Mouse (Mus musculus) bone marrow, adult 2 months (tissue): ENCODE data around the gene Spocd1. TPM values are rescaled to one million over a fixed set of nuclear protein-coding genes. Genes with fewer than 3 reads are reported as not detected.
A peak's percentile ranks its signal among the peaks of the same experiment; 100 is the strongest.

Experiments
- H3K27ac ChIP-seq: fragments of 200-500 bp; 2 replicates; pipeline ENCODE4 v1.5.1; 2012; ENCODE audit warnings: low read depth, mild to moderate bottlenecking, control low read depth, inconsistent platforms, low read length; ENCODE audit not compliant: control insufficient read depth, poor library complexity, insufficient read depth
- H3K4me1 ChIP-seq: fragments of 200-500 bp; 2 replicates; pipeline ENCODE4 v1.6.1; 2011; ENCODE audit warnings: low read length; ENCODE audit not compliant: control insufficient read depth, insufficient read depth
- H3K4me3 ChIP-seq: fragments of 200-500 bp; replicated peaks from 2 replicates; pipeline ENCODE3; 2011; ENCODE audit warnings: mild to moderate bottlenecking, low read depth, low read length, control low read depth; ENCODE audit not compliant: control insufficient read depth
- CTCF ChIP-seq: fragments of 200-500 bp; IDR thresholded peaks from 2 replicates; pipeline ENCODE4 v1.5.1; 2011; ENCODE audit warnings: low read length, control low read depth; ENCODE audit not compliant: control insufficient read depth, insufficient read depth
- POLR2A ChIP-seq: fragments of 200-500 bp; IDR thresholded peaks from 2 replicates; pipeline ENCODE4 v1.6.1; 2011; ENCODE audit warnings: low read depth, mild to moderate bottlenecking, control low read depth, low read length, borderline replicate concordance; ENCODE audit not compliant: control insufficient read depth
- WGBS: fragments of 180-500 bp; shearing (Covaris S2); methylation state at CpG from one replicate; pipeline ENCODE4 v1.1.7; 2018; 5-methylcytosine and 5-hydroxymethylcytosine counted together
- polyA plus RNA-seq: library from polyadenylated mRNA; stranded (reverse); fragments of >200 nt; gene quantifications from 2 replicates; pipeline ENCODE4 v1.2.4, GENCODE M21; 2011; ENCODE audit warnings: low replicate concordance; ENCODE audit not compliant: missing spikeins, insufficient read depth, insufficient read length

The Spocd1 gene
- polyA plus RNA-seq, 1 experiment = not detected

DNA sequence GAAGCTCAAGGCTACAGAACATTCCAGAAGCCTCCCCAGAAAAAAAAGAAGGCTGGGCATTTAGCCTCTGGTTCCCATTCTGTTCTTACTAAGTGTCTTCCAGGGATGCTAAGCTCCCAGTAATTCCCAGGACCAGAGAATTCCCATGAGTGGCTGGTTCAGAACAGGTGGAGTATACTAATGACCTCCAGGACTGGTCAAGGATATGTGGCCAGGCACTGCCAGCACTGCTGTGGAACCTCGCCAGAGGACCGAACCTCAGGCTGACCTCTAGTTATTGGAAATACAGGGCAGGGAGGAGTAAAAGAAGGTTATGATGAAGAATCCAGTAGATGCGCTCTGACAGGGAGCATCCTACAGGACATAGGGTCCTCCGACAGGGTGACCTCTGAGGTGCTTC, 26.7 kb upstream of the Spocd1 start:
- TF ChIP-seq CTCF = no peak
- no peak for TF ChIP-seq POLR2A
- 77% methylated on average over 4 of the region's 4 CpGs for WGBS
- no peaks in the 10 kb centered on the region; the same call in 1 of the 2 replicates for H3K4me1 ChIP-seq
- H3K4me3 ChIP-seq = no peak overlapping the region
- H3K27ac ChIP-seq = no peak overlapping the region

DNA sequence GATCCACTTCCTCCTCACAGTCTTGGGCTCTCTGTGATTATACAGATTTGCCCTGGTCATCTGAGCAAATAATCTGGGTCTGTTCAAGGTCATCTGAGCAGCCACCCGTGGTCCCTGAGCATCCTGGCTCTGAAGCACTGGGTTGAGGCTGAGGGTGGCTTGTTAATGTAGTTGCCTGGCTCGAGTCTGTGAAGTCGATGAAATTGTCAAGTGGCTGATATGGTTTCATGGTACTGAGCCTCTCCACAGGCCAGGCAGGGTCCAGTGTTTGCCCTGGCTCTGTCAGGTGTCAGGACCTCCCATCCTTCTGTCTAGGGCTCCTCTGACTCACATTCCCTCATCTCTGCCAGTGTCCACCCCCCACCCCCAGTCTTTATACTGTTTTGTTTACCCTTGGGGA, 25.5 kb upstream of the Spocd1 start:
- Histone ChIP-seq H3K27ac (no peak overlapping the region), H3K4me3 (no peak overlapping the region), H3K4me1 (no peaks in the 10 kb centered on the region; the same call in 1 of the 2 replicates)
- TF ChIP-seq POLR2A (no peak), CTCF (no peak)
- WGBS = 61% methylated on average over 3 of the region's 3 CpGs

DNA sequence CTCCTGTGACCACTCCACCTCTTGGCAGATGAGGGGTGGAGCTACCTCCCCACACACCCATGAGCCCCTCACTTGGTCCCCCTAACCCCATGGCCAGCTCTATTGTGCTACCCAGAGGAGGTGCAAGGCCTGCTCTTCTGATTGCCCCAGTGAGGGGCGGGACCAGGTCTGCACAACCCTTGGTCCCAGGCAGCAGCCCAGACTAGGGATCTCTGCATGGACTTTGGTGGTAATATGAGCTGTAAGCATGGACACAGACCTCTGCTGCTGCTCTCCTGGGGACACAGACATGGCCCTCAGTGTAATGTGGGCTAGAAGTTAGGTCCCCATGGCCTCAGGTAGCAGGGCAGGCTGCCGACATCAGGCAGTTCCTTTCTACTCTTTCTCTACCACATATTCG, 24.0 kb upstream of the Spocd1 start:
- TF ChIP-seq CTCF (no peak), POLR2A (no peak)
- Histone ChIP-seq H3K4me3 (no peak overlapping the region), H3K27ac (no peak overlapping the region), H3K4me1 (peaks cover 5% of the 10 kb centered on the region)
- 76% methylated on average over 3 of the region's 3 CpGs for WGBS

DNA sequence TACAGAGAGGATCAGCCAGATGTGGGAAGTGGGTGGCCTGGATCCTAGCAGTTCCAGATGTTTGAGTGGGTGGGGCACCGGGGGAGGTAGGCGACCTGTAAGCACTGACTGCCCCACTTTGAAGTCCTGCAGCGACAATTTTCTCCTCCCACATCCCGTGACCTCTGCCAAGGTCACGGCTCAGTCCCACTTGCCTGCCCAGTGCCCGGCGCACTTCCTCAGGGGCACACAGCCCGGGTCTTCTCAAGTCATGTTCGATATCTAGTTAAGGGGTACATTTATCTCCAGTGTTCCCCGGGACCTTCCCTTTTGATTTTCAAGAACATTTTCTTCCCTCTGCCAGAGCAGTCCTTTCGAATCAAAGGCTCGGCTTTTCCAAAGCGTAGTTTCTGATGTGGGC, 23.0 kb upstream of the Spocd1 start:
- H3K27ac ChIP-seq = no peak overlapping the region
- no peak for TF ChIP-seq POLR2A
- no peak for TF ChIP-seq CTCF
- 81% methylated on average over 13 of the region's 13 CpGs for WGBS
- H3K4me3 ChIP-seq = no peak overlapping the region
- H3K4me1 ChIP-seq = peaks cover 5% of the 10 kb centered on the region

DNA sequence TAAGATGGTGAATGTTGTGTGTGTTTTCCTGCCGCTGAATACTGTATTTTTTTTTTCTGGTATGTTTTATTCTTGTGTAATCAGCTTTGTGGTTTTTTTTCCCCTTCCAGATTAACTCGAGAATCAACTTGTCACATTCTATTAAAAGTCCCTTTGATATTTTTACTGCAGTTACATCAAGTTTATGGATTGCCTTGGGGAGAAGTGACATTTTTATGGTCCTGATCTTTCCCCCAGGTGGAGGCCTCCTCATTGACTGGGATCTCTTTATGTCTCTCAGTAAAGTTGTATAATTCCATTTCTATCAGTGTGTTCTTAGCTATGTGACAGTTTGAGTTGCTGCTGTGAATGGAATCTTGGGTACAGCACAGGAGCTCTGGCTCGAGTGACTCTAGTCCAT, 20.2 kb upstream of the Spocd1 start:
- H3K27ac ChIP-seq = peak overlapping the region; percentile 76
- no peak overlapping the region for H3K4me3 ChIP-seq
- 19% methylated on average over 3 of the region's 3 CpGs for whole genome bisulfite sequencing
- no peak for TF ChIP-seq CTCF
- TF ChIP-seq POLR2A = no peak
- peaks cover 9% of the 10 kb centered on the region for H3K4me1 ChIP-seq

DNA sequence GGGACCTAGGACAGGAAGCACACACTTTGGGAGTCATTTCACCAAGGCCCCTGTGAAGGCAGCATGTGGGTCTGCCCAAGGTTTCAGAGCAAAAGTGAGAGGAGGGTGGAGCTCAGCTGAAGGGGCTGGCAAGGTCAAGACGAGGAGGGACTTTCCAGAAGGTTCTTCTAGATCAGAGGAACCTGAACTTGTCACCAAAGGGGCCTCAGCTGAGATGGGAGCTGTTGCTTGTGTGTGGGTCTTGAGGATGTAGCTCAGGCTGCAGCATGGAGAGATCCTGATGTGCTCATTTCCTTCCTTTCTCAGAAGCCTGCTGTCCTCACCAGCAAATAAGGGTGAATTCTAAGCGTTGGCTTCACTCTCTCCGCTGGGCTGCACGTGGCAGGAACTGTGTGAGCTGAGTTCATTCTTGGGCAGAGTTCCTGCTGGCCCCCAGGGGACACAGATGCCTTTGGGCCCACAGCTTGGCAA, 19.8 kb upstream of the Spocd1 start:
- TF ChIP-seq POLR2A (0 out of 2 replicates have a peak, but pooled peaks have one; percentile 7), CTCF (no peak)
- 2% methylated on average over 4 of the region's 4 CpGs for WGBS
- Histone ChIP-seq H3K27ac (peak overlapping the region; percentile 76), H3K4me1 (peaks cover 9% of the 10 kb centered on the region), H3K4me3 (no peak overlapping the region)

DNA sequence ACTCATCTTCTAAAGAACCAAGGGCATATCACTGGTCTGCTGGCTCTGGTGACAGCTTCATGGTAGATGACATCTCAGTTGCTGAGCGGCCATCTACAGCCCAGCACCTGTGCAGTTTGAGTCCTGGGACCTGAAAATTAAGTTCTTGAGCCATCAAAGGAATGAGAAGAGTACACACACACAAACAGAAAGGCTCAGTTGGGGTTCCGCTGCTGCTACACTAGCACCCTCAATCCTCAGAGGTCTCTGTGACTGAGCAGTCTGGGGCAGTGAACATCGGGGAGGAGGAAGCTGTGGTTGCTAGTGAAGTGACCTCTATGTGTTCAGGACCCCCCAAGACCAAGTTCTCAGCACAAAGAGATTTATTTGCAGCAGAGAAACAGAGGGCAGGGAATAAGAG, 16.1 kb upstream of the Spocd1 start:
- Histone ChIP-seq H3K4me3 (no peak overlapping the region), H3K27ac (peak overlapping the region; percentile 5; the same call in 1 of the 2 replicates), H3K4me1 (peaks cover 9% of the 10 kb centered on the region)
- WGBS = 54% methylated on average over 3 of the region's 3 CpGs
- TF ChIP-seq POLR2A (no peak), CTCF (no peak)

DNA sequence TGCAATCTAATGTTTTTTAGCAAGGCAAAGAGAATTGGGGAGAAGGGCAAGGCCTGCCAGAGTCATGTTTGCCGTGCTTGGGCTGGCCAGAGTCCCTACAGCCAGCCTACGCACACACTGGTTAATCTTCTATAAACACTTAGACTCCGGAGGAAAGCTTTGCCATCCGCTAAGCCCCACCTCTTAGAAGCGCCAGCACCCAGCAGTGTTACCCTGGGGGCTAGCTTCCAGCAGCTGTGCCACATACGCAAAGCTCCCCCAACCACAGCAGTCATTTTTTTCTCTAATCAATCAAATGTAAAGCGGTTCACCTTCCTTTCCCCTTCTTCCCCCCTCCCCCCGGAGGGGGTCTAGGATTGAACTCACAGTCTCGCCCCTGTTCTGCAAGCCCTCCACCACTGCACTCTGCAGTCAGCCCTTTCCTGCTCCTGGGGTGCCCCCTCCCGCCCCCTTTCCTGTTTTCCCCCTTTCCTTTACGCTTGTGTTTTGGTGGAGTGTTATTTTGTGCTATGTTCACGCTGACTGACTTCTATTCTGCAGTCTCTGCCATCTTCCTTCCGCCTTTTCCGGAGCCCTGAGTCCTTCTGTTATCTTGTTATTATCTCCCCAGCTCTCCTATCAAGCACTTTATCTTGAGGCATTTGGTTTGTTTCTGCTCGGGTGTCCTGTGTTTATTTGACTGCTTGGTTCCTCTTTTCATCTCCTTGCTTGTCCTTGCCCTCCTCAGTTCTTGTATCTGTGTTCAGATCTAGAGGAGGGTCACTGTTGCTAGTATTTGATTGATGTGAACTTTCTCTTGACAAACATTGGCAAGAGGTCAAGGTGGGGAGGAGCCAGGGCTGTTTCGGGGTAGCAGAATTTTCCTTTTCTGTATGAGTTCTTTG, 15.0 kb upstream of the Spocd1 start:
- H3K4me1 ChIP-seq = peaks cover 9% of the 10 kb centered on the region
- H3K4me3 ChIP-seq = peak overlapping the region; percentile 50
- TF ChIP-seq POLR2A = no peak
- no peak for TF ChIP-seq CTCF
- H3K27ac ChIP-seq = peak overlapping the region; percentile 65
- WGBS = 2% methylated on average over 16 of the region's 16 CpGs

DNA sequence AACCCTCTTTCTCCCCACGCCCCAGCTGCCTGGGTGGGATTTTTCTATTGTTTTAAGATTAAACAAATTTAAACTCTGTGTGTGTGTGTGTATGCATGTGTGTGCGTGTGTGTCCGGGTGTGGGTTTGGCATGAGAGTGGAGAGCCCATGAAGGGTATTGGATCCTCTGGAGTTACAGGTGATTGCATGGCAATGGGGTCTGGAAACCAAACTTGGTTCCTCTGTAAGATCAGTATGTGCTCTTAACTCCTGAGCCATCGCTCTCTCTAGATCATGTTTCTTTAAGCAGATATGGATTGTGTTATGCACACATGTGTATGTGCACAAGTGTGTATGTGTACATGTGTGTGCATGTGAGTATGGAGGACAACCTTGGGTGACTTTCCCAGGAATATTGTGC, 14.4 kb upstream of the Spocd1 start:
- Histone ChIP-seq H3K4me1 (peaks cover 5% of the 10 kb centered on the region; the same call in 1 of the 2 replicates), H3K27ac (0 out of 2 replicates have a peak overlapping the region, but pooled peaks have one; percentile 34), H3K4me3 (no peak overlapping the region)
- 49% methylated on average over 4 of the region's 4 CpGs for WGBS
- TF ChIP-seq POLR2A (no peak), CTCF (no peak)
